Mouse (Mus musculus) G1E (cell line): ENCODE measurements at regions not wholly inside any gene's neighbourhood (a gene's known extent, or its start where the extent isn't known, plus 50 kb on each side); places are given as distances from the start of the nearest gene placed in this dataset.

Experiments
- CTCF ChIP-seq: IDR thresholded peaks from 2 replicates; pipeline ENCODE4 v1.5.1; 2012; ENCODE audit warnings: low read depth, low read length, inconsistent platforms, mixed read lengths
- GATA1 ChIP-seq: IDR thresholded peaks from 2 replicates; pipeline ENCODE4 v1.6.1; 2012; ENCODE audit warnings: borderline replicate concordance, low read length, inconsistent platforms, mixed read lengths
- GATA2 ChIP-seq: IDR thresholded peaks from 2 replicates; pipeline ENCODE4 v1.6.1; 2012; ENCODE audit warnings: low read depth, low read length, inconsistent platforms, borderline replicate concordance
- POLR2AphosphoS5 ChIP-seq: IDR thresholded peaks from 2 replicates; pipeline ENCODE4 v1.6.1; 2012; ENCODE audit warnings: low read depth, low read length, inconsistent platforms; ENCODE audit not compliant: insufficient replicate concordance
- TAL1 ChIP-seq: conservative IDR thresholded peaks from 2 replicates; pipeline ENCODE4 v1.6.1; 2012; ENCODE audit warnings: low read depth, low read length, inconsistent platforms, mixed read lengths

DNA sequence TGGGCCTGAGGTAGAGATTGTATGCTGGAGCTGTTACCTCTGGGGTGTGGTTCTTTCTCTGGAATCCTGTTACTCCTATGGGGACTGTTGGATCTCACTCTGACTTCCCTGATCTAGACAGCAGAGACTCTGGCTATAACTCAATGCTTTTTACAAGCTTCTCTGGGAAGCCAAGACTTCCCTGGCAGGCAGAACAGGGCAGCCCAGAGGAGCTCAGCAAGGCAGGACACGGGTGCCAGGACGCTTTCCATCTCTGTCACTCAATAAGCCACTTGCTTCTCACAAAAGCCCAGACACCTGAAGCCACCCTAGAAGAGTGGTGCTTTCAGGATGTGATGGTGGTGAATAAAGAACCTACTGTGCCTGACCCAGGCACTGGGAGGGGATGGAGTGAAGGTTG lies 174.0 kb downstream of the Cyp26b1 start:
- no peak for TF ChIP-seq GATA1
- TF ChIP-seq CTCF = no peak
- TF ChIP-seq TAL1 = no peak
- no peak for TF ChIP-seq GATA2
- no peak for TF ChIP-seq POLR2AphosphoS5
